Mouse (Mus musculus) urinary bladder, postnatal 25 days (tissue): ENCODE data around the gene Rbm4b.
A peak's percentile ranks its signal among the peaks of the same experiment; 100 is the strongest.

ENCODE experiments used
- DNase-seq: peaks from one replicate; pipeline ENCODE4 v3.0.0; 2022; ENCODE audit warnings: low spot score

The Rbm4b gene

GRCm38 (mm10) chr19:4756193-4756911 is at the start of gene Rbm4b:
TSS of gene Rbm4b (plus strand) at chr19:4756497.
- peak; percentile 96 for DNase-seq

GRCm38 (mm10) chr19:4708765-4709164 is 47.5 kb upstream of the Rbm4b start:
- no peak for DNase-seq

DNA sequence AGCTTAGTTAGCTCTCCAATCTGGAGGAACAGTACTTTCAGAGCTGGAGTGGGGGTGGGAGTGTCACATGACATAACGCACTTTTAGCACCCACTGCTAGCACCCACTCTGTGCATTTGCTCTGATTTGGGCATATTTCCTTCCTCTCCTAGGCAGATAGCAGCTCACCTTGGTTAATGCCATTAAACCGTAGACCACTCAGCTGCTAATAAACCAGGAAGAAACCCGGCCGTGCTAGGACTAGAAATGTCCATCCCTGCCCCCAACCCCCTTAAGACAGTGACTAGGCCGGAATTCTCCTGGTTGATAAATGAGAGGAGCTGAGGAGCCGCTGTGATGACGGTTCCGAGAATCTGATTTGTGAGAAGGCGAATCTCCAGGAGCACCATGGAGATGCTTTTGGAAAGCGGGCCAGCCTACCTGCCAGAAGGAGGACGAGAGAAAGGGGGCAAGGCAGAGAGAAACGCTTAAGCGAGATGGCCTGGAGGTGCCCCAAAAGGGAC is 45.1 kb upstream of the Rbm4b start, which contains the start of gene Sptbn2:
Gene Sptbn2 (plus strand): TSS at position 70 of the 503 bp plus-strand sequence.
- no peak for DNase-seq

- DNase-seq, result no peak
Observed at GRCm38 (mm10) chr19:4711601-4712155, 44.6 kb upstream of the Rbm4b start.

GRCm38 (mm10) chr19:4712156-4712780 is 44.0 kb upstream of the Rbm4b start:
- DNase-seq, result no peak

- DNase-seq, result no peak
Observed at GRCm38 (mm10) chr19:4712781-4713526, 43.3 kb upstream of the Rbm4b start.

GRCm38 (mm10) chr19:4713886-4714285 is 42.4 kb upstream of the Rbm4b start:
- no peak for DNase-seq

- no peak for DNase-seq
Observed at GRCm38 (mm10) chr19:4716756-4717155, 39.5 kb upstream of the Rbm4b start.

GRCm38 (mm10) chr19:4717281-4717680 is 39.0 kb upstream of the Rbm4b start:
- no peak for DNase-seq

- no peak for DNase-seq
Observed at GRCm38 (mm10) chr19:4718716-4719115, 37.6 kb upstream of the Rbm4b start.

GRCm38 (mm10) chr19:4719351-4719764 is 36.9 kb upstream of the Rbm4b start:
- DNase-seq, result no peak

DNA sequence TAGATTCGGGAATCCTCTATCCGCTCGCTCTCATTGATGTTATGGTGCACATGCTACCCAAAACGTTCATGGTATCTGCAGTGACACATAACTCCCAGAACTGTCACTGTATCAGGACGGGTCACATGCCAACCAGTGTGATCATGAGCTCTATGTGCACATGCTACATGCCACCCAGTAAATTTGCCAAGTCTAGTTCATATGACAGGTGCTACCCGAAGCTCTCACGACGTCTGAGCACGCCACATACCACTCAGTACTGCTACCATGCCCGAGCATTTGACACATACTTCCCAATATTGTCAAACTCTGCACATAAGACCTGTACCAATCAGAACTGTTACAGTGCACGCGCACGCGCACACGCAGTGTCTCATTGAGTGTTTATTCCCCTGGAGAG is 36.2 kb upstream of the Rbm4b start:
- DNase-seq, result no peak

GRCm38 (mm10) chr19:4720671-4721244 is 35.5 kb upstream of the Rbm4b start:
- peak; percentile 82 for DNase-seq

DNA sequence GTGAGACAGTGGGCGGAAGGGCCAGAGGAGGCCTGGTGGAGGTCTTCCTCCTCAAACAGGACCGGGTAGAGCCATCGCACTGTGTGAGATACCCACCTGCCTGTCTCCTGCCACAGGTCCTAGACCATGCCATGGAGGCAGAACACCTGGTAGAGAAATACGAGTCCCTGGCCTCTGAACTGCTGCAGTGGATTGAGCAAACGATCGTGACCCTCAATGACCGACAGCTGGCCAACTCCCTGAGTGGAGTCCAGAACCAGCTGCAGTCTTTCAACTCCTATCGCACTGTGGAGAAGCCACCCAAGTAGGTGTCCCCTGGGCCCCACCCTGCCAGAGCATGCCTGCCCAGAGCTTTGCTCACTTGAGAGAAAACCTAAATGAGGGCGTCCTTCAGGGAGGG is 27.1 kb upstream of the Rbm4b start:
- no peak for DNase-seq

GRCm38 (mm10) chr19:4733052-4733451 is 23.2 kb upstream of the Rbm4b start:
- DNase-seq, result no peak

- no peak for DNase-seq
Observed at GRCm38 (mm10) chr19:4737866-4738265, 18.4 kb upstream of the Rbm4b start.

- DNase-seq, result no peak
Observed at GRCm38 (mm10) chr19:4739053-4739452, 17.2 kb upstream of the Rbm4b start.

DNA sequence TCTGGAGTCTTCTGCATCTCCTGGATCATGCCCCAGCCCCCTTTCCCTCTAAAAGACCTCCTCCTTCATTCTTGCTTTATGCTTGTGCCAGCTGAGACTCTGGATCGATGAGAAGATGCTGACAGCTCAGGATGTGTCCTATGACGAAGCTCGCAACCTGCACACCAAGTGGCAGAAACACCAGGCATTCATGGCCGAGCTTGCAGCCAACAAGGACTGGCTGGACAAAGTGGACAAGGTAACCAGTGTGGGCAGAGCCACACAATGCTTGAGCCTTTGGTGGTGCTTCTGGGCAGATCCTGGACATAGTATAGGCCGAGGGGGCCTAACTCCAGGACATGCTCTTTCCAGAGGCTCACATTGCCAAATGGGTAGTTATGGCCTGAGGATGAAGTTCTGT is 16.5 kb upstream of the Rbm4b start:
- DNase-seq, result no peak

DNA sequence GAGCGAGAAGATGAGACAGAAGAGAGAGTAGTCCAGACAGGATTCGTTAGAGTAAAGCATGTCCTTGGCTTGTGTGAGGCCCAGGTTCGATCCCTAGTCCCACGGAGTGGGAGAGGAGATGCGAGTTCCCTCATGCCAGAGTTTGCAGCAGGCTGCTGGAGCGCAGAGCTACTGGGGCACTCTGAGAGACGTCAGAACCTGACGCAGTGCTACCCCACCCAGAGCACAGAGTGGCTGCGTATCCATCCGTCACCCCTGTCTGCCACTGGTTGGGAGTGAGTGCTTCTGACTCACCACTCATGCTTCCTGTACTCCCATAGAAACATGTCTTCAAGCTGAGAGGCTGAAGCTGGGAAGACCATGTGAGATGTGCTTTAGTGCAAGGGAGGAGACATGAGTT is 14.8 kb upstream of the Rbm4b start:
- no peak for DNase-seq

DNA sequence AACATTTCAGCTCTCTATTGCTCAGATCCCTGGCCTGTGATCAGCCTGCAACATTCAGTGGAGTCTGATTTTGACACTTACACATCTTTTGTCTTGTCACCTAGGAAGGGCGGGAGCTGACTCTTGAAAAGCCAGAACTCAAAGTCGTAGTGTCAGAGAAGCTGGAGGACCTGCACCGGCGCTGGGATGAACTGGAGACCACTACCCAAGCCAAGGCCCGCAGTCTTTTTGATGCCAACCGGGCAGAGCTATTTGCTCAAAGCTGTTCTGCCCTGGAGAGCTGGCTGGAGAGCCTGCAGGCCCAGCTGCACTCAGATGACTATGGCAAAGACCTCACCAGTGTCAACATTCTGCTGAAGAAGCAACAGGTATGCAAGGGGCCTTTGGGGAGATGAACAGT is 14.1 kb upstream of the Rbm4b start:
- DNase-seq, result no peak

- no peak for DNase-seq
Observed at GRCm38 (mm10) chr19:4743524-4743923, 12.8 kb upstream of the Rbm4b start.

GRCm38 (mm10) chr19:4744026-4744425 is 12.3 kb upstream of the Rbm4b start:
- no peak for DNase-seq
